Mouse (Mus musculus) retina, postnatal 1 day (tissue): Measurements from ENCODE around the gene Olfr1474.
"Not testable (repeated sequence)": the region's sequence is repeated elsewhere in the genome, so short reads cannot be mapped to it uniquely, and the experiment has no call there.

Experiments used
- DNase-seq: peaks from one replicate; pipeline ENCODE4 v3.0.0-alpha.2; 2012

Olfr1474 gene

GRCm38 (mm10) chr19:13469265-13469664 is at the start of gene Olfr1474:
Olfr1474 (plus strand) TSS chr19:13469565.
- DNase-seq = not testable (repeated sequence)

GRCm38 (mm10) chr19:13443109-13443508 is 26.3 kb upstream of the Olfr1474 start, which contains the start of gene Olfr1471:
Olfr1471 (plus strand) TSS chr19:13443409.
- DNase-seq = not testable (repeated sequence)

- DNase-seq = no peak
These were observed 13.4 kb upstream of the Olfr1474 start, which contains the start of gene Olfr1472 for GRCm38 (mm10) chr19:13455986-13456385. Olfr1472 (minus strand) TSS chr19:13456086.

GRCm38 (mm10) chr19:13480096-13480495 is 10.7 kb downstream of the Olfr1474 start, which contains the start of gene Olfr1475:
Olfr1475 (minus strand) TSS chr19:13480196.
- no peak for DNase-seq

GRCm38 (mm10) chr19:13500246-13500645 is 30.9 kb downstream of the Olfr1474 start, which contains the start of gene Olfr1477:
Olfr1477 (plus strand) TSS chr19:13500546.
- DNase-seq = no peak
